Mouse (Mus musculus) lung, embryonic 15.5 days (tissue): ENCODE data around the gene Olfr558. TPM values are rescaled to one million over a fixed set of nuclear protein-coding genes. Genes with fewer than 3 reads are reported as not detected.

Experiments used
- ATAC-seq: fragments of 200-750 bp; cut with Nextera tagmentation; 2 replicates; pipeline ENCODE4 v1.8.0; 2017; ENCODE audit warnings: moderate number of reproducible peaks, borderline replicate concordance; ENCODE audit not compliant: low FRiP score, low TSS enrichment; ENCODE audit errors: extremely low read depth
- H3K27ac ChIP-seq: fragments of 300-500 bp; sonication (generic); 2 replicates; pipeline ENCODE4 v1.5.1; 2015; ENCODE audit warnings: moderate library complexity, mild to moderate bottlenecking, inconsistent platforms
- H3K27me3 ChIP-seq: fragments of 300-500 bp; sonication (generic); 2 replicates; pipeline ENCODE4 v1.6.1; 2015; ENCODE audit warnings: inconsistent platforms
- H3K36me3 ChIP-seq: fragments of 300-500 bp; sonication (generic); 2 replicates; pipeline ENCODE4 v1.6.1; 2015; ENCODE audit warnings: inconsistent platforms
- H3K4me1 ChIP-seq: fragments of 300-500 bp; sonication (generic); 2 replicates; pipeline ENCODE4 v1.6.1; 2015; ENCODE audit warnings: inconsistent platforms
- H3K4me2 ChIP-seq: fragments of 300-500 bp; sonication (generic); 2 replicates; pipeline ENCODE4 v1.6.1; 2015; ENCODE audit warnings: inconsistent platforms, mild to moderate bottlenecking, moderate library complexity
- H3K4me3 ChIP-seq: fragments of 300-500 bp; sonication (generic); 2 replicates; pipeline ENCODE4 v1.5.1; 2015; ENCODE audit warnings: mild to moderate bottlenecking, inconsistent platforms
- H3K9ac ChIP-seq: fragments of 300-500 bp; sonication (generic); 2 replicates; pipeline ENCODE4 v1.6.1; 2015; ENCODE audit warnings: inconsistent platforms
- H3K9me3 ChIP-seq: fragments of 300-500 bp; sonication (generic); 2 replicates; pipeline ENCODE4 v1.6.1; 2016; ENCODE audit warnings: inconsistent platforms
- WGBS: fragments of 180-500 bp; shearing (Covaris S2); methylation state at CpG from one replicate; pipeline ENCODE4 v1.1.7; 2015; 5-methylcytosine and 5-hydroxymethylcytosine counted together
- polyA plus RNA-seq: library from polyadenylated mRNA; unstranded; fragments of >200 nt; fragmentation: Nextera tagmentation; extraction: Ambion mirVana; gene quantifications from 2 replicates; pipeline ENCODE4 v1.2.1, GENCODE M21; 2015

The Olfr558 gene
- polyA plus RNA-seq, 1 experiment from 2014 or later, result 0.49 TPM

- Histone ChIP-seq H3K36me3 (no peaks in the 10 kb centered on the region), H3K9ac (no peak overlapping the region), H3K4me3 (no peak overlapping the region), H3K9me3 (no peaks in the 10 kb centered on the region), H3K4me1 (no peaks in the 10 kb centered on the region), H3K27me3 (no peaks in the 10 kb centered on the region), H3K4me2 (no peak overlapping the region), H3K27ac (no peak overlapping the region)
- 38% methylated on average over 2 of the region's 2 CpGs for WGBS
- ATAC-seq, result no peak
Measured at GRCm38 (mm10) chr7:102737705-102738104, 35.7 kb downstream of the Olfr558 start.

DNA sequence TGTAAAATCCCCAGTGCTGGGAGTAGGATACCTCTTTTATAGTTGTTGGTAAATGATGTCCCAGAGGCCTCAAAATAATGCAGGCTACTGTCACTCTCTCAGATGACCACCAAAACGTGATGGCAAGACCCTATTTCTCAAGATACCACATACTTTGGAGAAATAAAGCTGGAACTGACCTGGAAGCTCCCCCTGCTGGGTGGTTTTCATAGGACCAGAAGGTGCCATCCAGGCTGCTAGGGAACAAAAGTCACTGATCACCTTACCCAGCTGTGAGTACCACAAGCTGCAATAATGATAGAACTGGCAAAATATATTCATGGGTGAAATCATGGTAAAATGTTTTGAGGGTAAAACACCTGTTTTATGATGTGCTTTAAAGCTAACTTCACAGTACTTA lies 50.1 kb downstream of the Olfr558 start:
- Histone ChIP-seq H3K27me3 (no peaks in the 10 kb centered on the region), H3K36me3 (no peaks in the 10 kb centered on the region), H3K9ac (no peak overlapping the region), H3K27ac (no peak overlapping the region), H3K4me3 (no peak overlapping the region), H3K9me3 (no peaks in the 10 kb centered on the region), H3K4me1 (no peaks in the 10 kb centered on the region), H3K4me2 (no peak overlapping the region)
- no peak for ATAC-seq
- 17% methylated on average over 1 of the region's 1 CpGs for WGBS

DNA sequence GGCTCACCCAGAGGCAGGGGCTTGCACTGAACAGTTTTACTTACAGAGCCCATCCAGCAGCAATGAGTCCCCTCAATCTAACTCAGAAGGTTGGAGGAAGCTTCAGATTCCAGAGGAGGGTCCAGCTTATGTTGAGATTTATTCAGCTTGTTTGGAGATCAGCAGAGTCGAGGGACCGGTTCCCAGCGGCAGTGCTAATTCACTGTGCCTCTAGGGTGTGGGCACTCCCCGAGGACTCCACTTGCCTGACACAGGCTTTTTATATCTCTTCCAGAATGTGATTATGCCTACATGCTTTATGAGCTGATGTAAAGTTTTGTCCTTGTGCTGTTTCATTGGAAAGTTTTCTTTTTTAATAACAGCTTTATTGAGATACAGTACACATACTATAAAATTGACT lies 57.3 kb downstream of the Olfr558 start, which contains the start of the genes Olfr560 and Olfr78:
Olfr560 (minus strand) TSS at position 101 of the 400 bp plus-strand sequence.
Olfr78 (minus strand) TSS at position 206 of the 400 bp plus-strand sequence.
- 65% methylated on average over 4 of the region's 4 CpGs for WGBS
- no peak for ATAC-seq
- no peaks in the 10 kb centered on the region for H3K36me3 ChIP-seq
- no peaks in the 10 kb centered on the region for H3K4me1 ChIP-seq
- H3K9ac ChIP-seq, result no peak within 1 kb of the TSS
- H3K4me3 ChIP-seq, result no peak within 1 kb of the TSS
- H3K9me3 ChIP-seq, result no peaks in the 10 kb centered on the region
- H3K4me2 ChIP-seq, result no peak within 1 kb of the TSS
- no peaks in the 10 kb centered on the region for H3K27me3 ChIP-seq
- H3K27ac ChIP-seq, result no peak within 1 kb of the TSS

Other genes starting within 250 kb of the Olfr558 start
- gene Olfr543, start 220.5 kb upstream of the Olfr558 start, polyA plus RNA-seq, result 0.17 and 0.31 TPM in 2 replicates
- gene Olfr544, start 213.9 kb upstream of the Olfr558 start, polyA plus RNA-seq, result 0.08 and 0.09 TPM in 2 replicates
- gene Olfr545, start 202.6 kb upstream of the Olfr558 start, polyA plus RNA-seq, result not detected in 2 replicates
- not detected in 2 replicates for gene Olfr547, start 167.5 kb upstream of the Olfr558 start, polyA plus RNA-seq
- not detected in 2 replicates for gene Olfr548-ps1, start 161.3 kb upstream of the Olfr558 start, polyA plus RNA-seq
- gene Olfr549, start 152.3 kb upstream of the Olfr558 start, polyA plus RNA-seq, result not detected in 2 replicates
- 0.26 and 1.1 TPM in 2 replicates for gene Trim21, start 136.7 kb upstream of the Olfr558 start, polyA plus RNA-seq
- gene Olfr550, start 130.8 kb upstream of the Olfr558 start, polyA plus RNA-seq, result not detected in 2 replicates
- gene Olfr551, start 110.3 kb upstream of the Olfr558 start, polyA plus RNA-seq, result not detected in 2 replicates
- not detected in 2 replicates for gene Olfr552, start 104.4 kb upstream of the Olfr558 start, polyA plus RNA-seq
- gene Olfr553, start 84.0 kb upstream of the Olfr558 start, polyA plus RNA-seq, result not detected in 2 replicates
- gene Olfr554, start 63.8 kb upstream of the Olfr558 start, polyA plus RNA-seq, result not detected in 2 replicates
- not detected in 2 replicates for gene Olfr555, start 43.4 kb upstream of the Olfr558 start, polyA plus RNA-seq
- gene Olfr556, start 37.3 kb upstream of the Olfr558 start, polyA plus RNA-seq, result not detected in 2 replicates
- 13.2 and 14.0 TPM in 2 replicates for gene Trim68, start 14.9 kb upstream of the Olfr558 start, polyA plus RNA-seq
- not detected in 2 replicates for gene Olfr557, start 6.3 kb upstream of the Olfr558 start, polyA plus RNA-seq
- not detected in 2 replicates for gene Olfr33, start 16.9 kb downstream of the Olfr558 start, polyA plus RNA-seq
- not detected in 2 replicates for gene Olfr559, start 25.3 kb downstream of the Olfr558 start, polyA plus RNA-seq
- gene Olfr560, start 57.2 kb downstream of the Olfr558 start, polyA plus RNA-seq, result 0.09 TPM in 1 of 2 replicates, not detected in the other
- 0.21 and 0.36 TPM in 2 replicates for gene Olfr78, start 57.3 kb downstream of the Olfr558 start, polyA plus RNA-seq
- not detected in 2 replicates for gene Olfr561, start 69.0 kb downstream of the Olfr558 start, polyA plus RNA-seq
- not detected in 2 replicates for gene Olfr564, start 101.3 kb downstream of the Olfr558 start, polyA plus RNA-seq
- not detected in 2 replicates for gene Olfr566, start 156.6 kb downstream of the Olfr558 start, polyA plus RNA-seq
- gene Olfr568, start 174.9 kb downstream of the Olfr558 start, polyA plus RNA-seq, result not detected in 2 replicates
- not detected in 2 replicates for gene Olfr569, start 188.7 kb downstream of the Olfr558 start, polyA plus RNA-seq
- gene Olfr570, start 192.4 kb downstream of the Olfr558 start, polyA plus RNA-seq, result not detected in 2 replicates
- gene Olfr571, start 215.3 kb downstream of the Olfr558 start, polyA plus RNA-seq, result not detected in 2 replicates
- gene Olfr572, start 222.2 kb downstream of the Olfr558 start, polyA plus RNA-seq, result not detected in 2 replicates
- gene Olfr573-ps1, start 240.4 kb downstream of the Olfr558 start, polyA plus RNA-seq, result not detected in 2 replicates
- gene Olfr574, start 246.3 kb downstream of the Olfr558 start, polyA plus RNA-seq, result not detected in 2 replicates